Mouse (Mus musculus): ENCODE measurements around the gene Pbxip1.

GRCm38 (mm10) chr3:89396654-89397005, 39.9 kb upstream of the Pbxip1 start:
- TF ChIP-seq POLR2A (IDR thresholded peaks at IDR 0.05; ENCODE audit: borderline replicate concordance, low read depth, low read length) (no peak), CTCF (IDR thresholded peaks at IDR 0.05; ENCODE audit: low read depth, low read length) (no peak)

Measured in bone marrow macrophage, adult 2 months (primary cell).